Mouse (Mus musculus) T-helper 17 cell (primary cell): Measurements from ENCODE around the gene Lrriq4.

Experiments
- in situ Hi-C, 2 experiments: fragments of 300-600 bp; cut with MboI, MseI; formaldehyde crosslinking; loops; 1 replicate in 1 of 2; 2 replicates in 1 of 2; pipeline ENCODE4 v1.15.1; 2025; ENCODE audit warnings: high pct_unique_total_duplicates in 2 of 2

Gene Lrriq4

GRCm38 (mm10) chr3:30644207-30644606 is at the start of gene Lrriq4:
Gene Lrriq4, plus strand, starts transcription at chr3:30644507.
- in situ Hi-C loops: loop anchor here in 1 of 2 experiments (10.0 kb wide), 1 partner anchor 739 kb away; no protein-coding TSS in a partner anchor

GRCm38 (mm10) chr3:30595111-30595832 is 49.0 kb upstream of the Lrriq4 start:
- in situ Hi-C loops: loop anchor here (5.0 to 25.0 kb wide), 4 partner anchors 197 to 1808 kb away; partner anchors contain the start of genes Eif5a2 (in 1 of the 2), Rpl22l1 (in 1 of the 2) and Sec62 (in 1 of the 2)

- in situ Hi-C loops: loop anchor here (5.0 to 25.0 kb wide), 4 partner anchors 195 to 1810 kb away; partner anchors contain the start of genes Eif5a2 (in 1 of the 2), Rpl22l1 (in 1 of the 2) and Sec62 (in 1 of the 2)
These were observed 47.0 kb upstream of the Lrriq4 start for GRCm38 (mm10) chr3:30597271-30597670.

GRCm38 (mm10) chr3:30599711-30600545 is 44.4 kb upstream of the Lrriq4 start, which contains the start of gene Actrt3:
Gene Actrt3, minus strand, starts transcription at chr3:30599939.
- in situ Hi-C loops: loop anchor here (5.0 to 25.0 kb wide), 7 partner anchors 192 to 1813 kb away; partner anchors contain the start of genes Eif5a2 (in 1 of the 2), Rpl22l1 (in 1 of the 2) and Sec62 (in 1 of the 2)

- in situ Hi-C loops: loop anchor here (5.0 to 10.0 kb wide), 3 partner anchors 372 to 537 kb away; no protein-coding TSS in a partner anchor
These were observed 43.6 kb upstream of the Lrriq4 start for GRCm38 (mm10) chr3:30600717-30601116.

- in situ Hi-C loops: loop anchor here (5.0 to 10.0 kb wide), 3 partner anchors 371 to 536 kb away; no protein-coding TSS in a partner anchor
These were observed 43.1 kb upstream of the Lrriq4 start for GRCm38 (mm10) chr3:30601175-30601574.

- in situ Hi-C loops: loop anchor here (5.0 to 10.0 kb wide), 3 partner anchors 371 to 536 kb away; no protein-coding TSS in a partner anchor
These were observed 42.7 kb upstream of the Lrriq4 start for GRCm38 (mm10) chr3:30601610-30602064.

- in situ Hi-C loops: loop anchor here (5.0 to 10.0 kb wide), 3 partner anchors 370 to 535 kb away; no protein-coding TSS in a partner anchor
These were observed 42.1 kb upstream of the Lrriq4 start, which contains the start of gene Mynn for GRCm38 (mm10) chr3:30602065-30602739. Gene Mynn, plus strand, starts transcription at chr3:30602065.

GRCm38 (mm10) chr3:30602740-30603098 is 41.6 kb upstream of the Lrriq4 start:
- in situ Hi-C loops: loop anchor here (5.0 to 10.0 kb wide), 3 partner anchors 370 to 535 kb away; no protein-coding TSS in a partner anchor

GRCm38 (mm10) chr3:30603256-30603655 is 41.1 kb upstream of the Lrriq4 start:
- in situ Hi-C loops: loop anchor here (5.0 to 10.0 kb wide), 3 partner anchors 369 to 534 kb away; no protein-coding TSS in a partner anchor

GRCm38 (mm10) chr3:30608999-30609398 is 35.3 kb upstream of the Lrriq4 start:
- in situ Hi-C loops: loop anchor here in 1 of 2 experiments (10.0 kb wide), 1 partner anchor 366 kb away; no protein-coding TSS in a partner anchor

GRCm38 (mm10) chr3:30610930-30611329 is 33.4 kb upstream of the Lrriq4 start:
- in situ Hi-C loops: no loop called here

- in situ Hi-C loops: no loop called here
These were observed 24.2 kb upstream of the Lrriq4 start for GRCm38 (mm10) chr3:30620132-30620531.

GRCm38 (mm10) chr3:30633681-30634080 is 10.6 kb upstream of the Lrriq4 start:
- in situ Hi-C loops: no loop called here

GRCm38 (mm10) chr3:30635629-30636028 is 8.7 kb upstream of the Lrriq4 start:
- in situ Hi-C loops: no loop called here

- in situ Hi-C loops: loop anchor here in 1 of 2 experiments (10.0 kb wide), 1 partner anchor 742 kb away; no protein-coding TSS in a partner anchor
These were observed 2.5 kb downstream of the Lrriq4 start for GRCm38 (mm10) chr3:30646761-30647160.

GRCm38 (mm10) chr3:30647440-30648090 is 3.3 kb downstream of the Lrriq4 start, which contains the start of gene Lrrc34:
Gene Lrrc34, minus strand, starts transcription at chr3:30647869.
- in situ Hi-C loops: loop anchor here in 1 of 2 experiments (10.0 kb wide), 1 partner anchor 743 kb away; no protein-coding TSS in a partner anchor

GRCm38 (mm10) chr3:30648466-30648865 is 4.2 kb downstream of the Lrriq4 start:
- in situ Hi-C loops: loop anchor here in 1 of 2 experiments (10.0 kb wide), 1 partner anchor 744 kb away; no protein-coding TSS in a partner anchor

GRCm38 (mm10) chr3:30650062-30650841 is 5.9 kb downstream of the Lrriq4 start:
- in situ Hi-C loops: no loop called here
